Mouse (Mus musculus): ENCODE data around the gene Vps26a.
A peak's percentile ranks its signal among the peaks of the same experiment; 100 is the strongest.

The Vps26a gene

GRCm38 (mm10) chr10:62418831-62419356 is 67.7 kb downstream of the Vps26a start:
- DNase-seq (ENCODE audit: low spot score in 2 of 2) = no peak

- DNase-seq (ENCODE audit: low spot score in 2 of 2) = no peak
Measured at GRCm38 (mm10) chr10:62413606-62413982, 73.0 kb downstream of the Vps26a start.

- DNase-seq (ENCODE audit: low spot score in 2 of 2) = no peak
Measured at GRCm38 (mm10) chr10:62412906-62413605, 73.5 kb downstream of the Vps26a start.

GRCm38 (mm10) chr10:62411431-62412410 is 74.9 kb downstream of the Vps26a start:
- DNase-seq (ENCODE audit: low spot score in 2 of 2) = no peak

- peak; percentile 46 to 71 for DNase-seq (ENCODE audit: low spot score in 2 of 2)
Measured at GRCm38 (mm10) chr10:62410943-62411342, 75.7 kb downstream of the Vps26a start.
